Mouse (Mus musculus) hindbrain, embryonic 12.5 days (tissue): ENCODE results near the gene Chrd. TPM values are rescaled to one million over a fixed set of nuclear protein-coding genes. Genes with fewer than 3 reads are reported as not detected.

ENCODE experiments used
- ATAC-seq: fragments of 200-750 bp; cut with Nextera tagmentation; 2 replicates; pipeline ENCODE4 v1.8.0; 2017; ENCODE audit warnings: moderate TSS enrichment; ENCODE audit not compliant: low FRiP score
- H3K27ac ChIP-seq: fragments of 300-500 bp; sonication (generic); 2 replicates; pipeline ENCODE4 v1.5.1; 2016; ENCODE audit warnings: mild to moderate bottlenecking
- H3K27me3 ChIP-seq: fragments of 300-500 bp; sonication (generic); 2 replicates; pipeline ENCODE4 v1.6.1; 2016; ENCODE audit warnings: mild to moderate bottlenecking
- H3K36me3 ChIP-seq: fragments of 300-500 bp; sonication (generic); 2 replicates; pipeline ENCODE4 v1.6.1; 2016; ENCODE audit warnings: mild to moderate bottlenecking
- H3K4me1 ChIP-seq: fragments of 300-500 bp; sonication (generic); 2 replicates; pipeline ENCODE4 v1.6.1; 2016
- H3K4me2 ChIP-seq: fragments of 300-500 bp; sonication (generic); replicated peaks from 2 replicates; pipeline ENCODE4 v1.6.1; 2016; ENCODE audit warnings: mild to moderate bottlenecking
- H3K4me3 ChIP-seq: fragments of 300-500 bp; sonication (generic); 2 replicates; pipeline ENCODE4 v1.5.1; 2016; ENCODE audit warnings: mild to moderate bottlenecking
- H3K9ac ChIP-seq: fragments of 300-500 bp; sonication (generic); 2 replicates; pipeline ENCODE4 v1.6.1; 2016; ENCODE audit warnings: mild to moderate bottlenecking, moderate library complexity
- H3K9me3 ChIP-seq: fragments of 300-500 bp; sonication (generic); replicated peaks from 2 replicates; pipeline ENCODE4 v1.6.1; 2016; ENCODE audit warnings: mild to moderate bottlenecking
- WGBS: fragments of 180-500 bp; shearing (Covaris S2); methylation state at CpG from one replicate; pipeline ENCODE4 v1.1.7; 2016; 5-methylcytosine and 5-hydroxymethylcytosine counted together
- polyA plus RNA-seq: library from polyadenylated mRNA; unstranded; fragments of >200 nt; fragmentation: Nextera tagmentation; extraction: Ambion mirVana; gene quantifications from 2 replicates; pipeline ENCODE4 v1.2.1, GENCODE M21; 2016

The Chrd gene
- polyA plus RNA-seq, 1 experiment from 2014 or later, result 6.0 TPM

- 0 out of 2 replicates have a peak, but pooled peaks cover 6% of the 10 kb centered on the region for H3K27me3 ChIP-seq
- H3K9ac ChIP-seq, result no peak overlapping the region
- H3K4me3 ChIP-seq, result no peak overlapping the region
- 75% methylated on average over 7 of the region's 7 CpGs for WGBS
- no peak overlapping the region for H3K27ac ChIP-seq
- ATAC-seq, result no peak
- H3K4me2 ChIP-seq, result no peak overlapping the region
- peaks cover 3% of the 10 kb centered on the region; the same call in 1 of the 2 replicates for H3K4me1 ChIP-seq
- H3K9me3 ChIP-seq, result no peaks in the 10 kb centered on the region
- peaks cover 11% of the 10 kb centered on the region for H3K36me3 ChIP-seq
Observed at GRCm38 (mm10) chr16:20725321-20725720, 7.6 kb upstream of the Chrd start.

- ATAC-seq, result no peak
- H3K36me3 ChIP-seq, result peaks cover 11% of the 10 kb centered on the region
- no peak overlapping the region for H3K4me3 ChIP-seq
- no peak overlapping the region for H3K27ac ChIP-seq
- peaks cover 3% of the 10 kb centered on the region; the same call in 1 of the 2 replicates for H3K4me1 ChIP-seq
- H3K9me3 ChIP-seq, result no peaks in the 10 kb centered on the region
- H3K4me2 ChIP-seq, result no peak overlapping the region
- H3K9ac ChIP-seq, result no peak overlapping the region
- WGBS, result 77% methylated on average over 4 of the region's 4 CpGs
- 0 out of 2 replicates have a peak, but pooled peaks cover 6% of the 10 kb centered on the region for H3K27me3 ChIP-seq
Observed at GRCm38 (mm10) chr16:20725750-20726149, 7.2 kb upstream of the Chrd start.

GRCm38 (mm10) chr16:20726384-20726783 is 6.5 kb upstream of the Chrd start:
- H3K4me1 ChIP-seq, result peaks cover 3% of the 10 kb centered on the region; the same call in 1 of the 2 replicates
- H3K4me2 ChIP-seq, result no peak overlapping the region
- ATAC-seq, result no peak
- peaks cover 11% of the 10 kb centered on the region for H3K36me3 ChIP-seq
- no peaks in the 10 kb centered on the region for H3K9me3 ChIP-seq
- H3K9ac ChIP-seq, result no peak overlapping the region
- 63% methylated on average over 1 of the region's 1 CpGs for WGBS
- H3K27ac ChIP-seq, result no peak overlapping the region
- H3K4me3 ChIP-seq, result no peak overlapping the region
- 0 out of 2 replicates have a peak, but pooled peaks cover 6% of the 10 kb centered on the region for H3K27me3 ChIP-seq

- Histone ChIP-seq H3K4me1 (peaks cover 17% of the 10 kb centered on the region), H3K27ac (no peak overlapping the region), H3K4me2 (no peak overlapping the region), H3K9me3 (no peaks in the 10 kb centered on the region), H3K4me3 (no peak overlapping the region), H3K9ac (no peak overlapping the region), H3K27me3 (peaks cover 23% of the 10 kb centered on the region), H3K36me3 (no peaks in the 10 kb centered on the region)
- WGBS, result 49% methylated on average over 5 of the region's 5 CpGs
- ATAC-seq, result no peak
Observed at GRCm38 (mm10) chr16:20730293-20730711, 2.6 kb upstream of the Chrd start.

GRCm38 (mm10) chr16:20731688-20732087 is 1.2 kb upstream of the Chrd start:
- 0 out of 2 replicates have a peak, but pooled peaks cover 7% of the 10 kb centered on the region for H3K36me3 ChIP-seq
- ATAC-seq, result no peak
- 50% methylated on average over 5 of the region's 5 CpGs for WGBS
- H3K27ac ChIP-seq, result peak overlapping the region; percentile 80; the same call in 1 of the 2 replicates
- H3K9ac ChIP-seq, result no peak overlapping the region
- H3K27me3 ChIP-seq, result peaks cover 37% of the 10 kb centered on the region
- H3K4me3 ChIP-seq, result no peak overlapping the region
- H3K4me1 ChIP-seq, result peaks cover 17% of the 10 kb centered on the region
- H3K4me2 ChIP-seq, result no peak overlapping the region; the same call in 1 of the 2 replicates
- H3K9me3 ChIP-seq, result no peaks in the 10 kb centered on the region

- H3K36me3 ChIP-seq, result 0 out of 2 replicates have a peak, but pooled peaks cover 7% of the 10 kb centered on the region
- no peaks in the 10 kb centered on the region for H3K9me3 ChIP-seq
- peaks cover 39% of the 10 kb centered on the region for H3K27me3 ChIP-seq
- peak; percentile 60 for ATAC-seq
- H3K4me3 ChIP-seq, result peak overlapping the region; percentile 56
- WGBS, result 1% methylated on average over 26 of the region's 30 CpGs
- peak overlapping the region; percentile 98 for H3K4me2 ChIP-seq
- H3K27ac ChIP-seq, result peak overlapping the region; percentile 80
- peaks cover 17% of the 10 kb centered on the region for H3K4me1 ChIP-seq
- peak overlapping the region; percentile 74 for H3K9ac ChIP-seq
Observed at GRCm38 (mm10) chr16:20732251-20732924, 539 bp upstream of the Chrd start.

GRCm38 (mm10) chr16:20733731-20734730 is 1.1 kb downstream of the Chrd start, which contains the start of gene Thpo:
Thpo (minus strand) TSS chr16:20734511.
- 3% methylated on average over 45 of the region's 45 CpGs for WGBS
- H3K4me3 ChIP-seq, result peak within 1 kb of the TSS; percentile 56
- H3K4me1 ChIP-seq, result peaks cover 17% of the 10 kb centered on the region
- no peaks in the 10 kb centered on the region for H3K9me3 ChIP-seq
- H3K27me3 ChIP-seq, result peaks cover 34% of the 10 kb centered on the region
- H3K9ac ChIP-seq, result peak within 1 kb of the TSS; percentile 74
- no peak for ATAC-seq
- peak within 1 kb of the TSS; percentile 98 for H3K4me2 ChIP-seq
- H3K27ac ChIP-seq, result peak within 1 kb of the TSS; percentile 80; the same call in 1 of the 2 replicates
- peaks cover 18% of the 10 kb centered on the region; the same call in 1 of the 2 replicates for H3K36me3 ChIP-seq

- WGBS, result 82% methylated on average over 5 of the region's 5 CpGs
Observed at GRCm38 (mm10) chr16:20735651-20736050, 2.7 kb downstream of the Chrd start.

GRCm38 (mm10) chr16:20736168-20736567 is 3.2 kb downstream of the Chrd start:
- 92% methylated on average over 7 of the region's 7 CpGs for WGBS
- H3K9ac ChIP-seq, result no peak overlapping the region

More at GRCm38 (mm10) chr16:20735651-20736050, 2.7 kb downstream of the Chrd start:
- Histone ChIP-seq H3K27ac (no peak overlapping the region), H3K4me2 (no peak overlapping the region), H3K27me3 (peaks cover 34% of the 10 kb centered on the region), H3K9me3 (no peaks in the 10 kb centered on the region), H3K4me3 (no peak overlapping the region), H3K4me1 (peaks cover 17% of the 10 kb centered on the region), H3K9ac (no peak overlapping the region), H3K36me3 (peaks cover 19% of the 10 kb centered on the region; the same call in 1 of the 2 replicates)
- no peak for ATAC-seq

GRCm38 (mm10) chr16:20736823-20737222 is 3.9 kb downstream of the Chrd start:
- H3K9me3 ChIP-seq, result no peaks in the 10 kb centered on the region
- WGBS, result 93% methylated on average over 5 of the region's 5 CpGs
- no peak overlapping the region for H3K4me3 ChIP-seq
- H3K9ac ChIP-seq, result no peak overlapping the region
- peaks cover 34% of the 10 kb centered on the region for H3K27me3 ChIP-seq
- no peak for ATAC-seq
- no peak overlapping the region for H3K27ac ChIP-seq
- H3K4me1 ChIP-seq, result peaks cover 17% of the 10 kb centered on the region
- peaks cover 27% of the 10 kb centered on the region; the same call in 1 of the 2 replicates for H3K36me3 ChIP-seq
- H3K4me2 ChIP-seq, result no peak overlapping the region

More at GRCm38 (mm10) chr16:20736168-20736567, 3.2 kb downstream of the Chrd start:
- Histone ChIP-seq H3K4me3 (no peak overlapping the region), H3K4me2 (no peak overlapping the region), H3K27ac (no peak overlapping the region), H3K9me3 (no peaks in the 10 kb centered on the region), H3K4me1 (peaks cover 17% of the 10 kb centered on the region), H3K27me3 (peaks cover 34% of the 10 kb centered on the region), H3K36me3 (peaks cover 20% of the 10 kb centered on the region; the same call in 1 of the 2 replicates)
- no peak for ATAC-seq

- no peak overlapping the region for H3K4me2 ChIP-seq
- H3K9me3 ChIP-seq, result no peaks in the 10 kb centered on the region
- H3K9ac ChIP-seq, result no peak overlapping the region
- no peak for ATAC-seq
- peaks cover 30% of the 10 kb centered on the region; the same call in 1 of the 2 replicates for H3K36me3 ChIP-seq
- no peak overlapping the region for H3K27ac ChIP-seq
- no peak overlapping the region for H3K4me3 ChIP-seq
- no peaks in the 10 kb centered on the region for H3K4me1 ChIP-seq
- WGBS, result 87% methylated on average over 9 of the region's 9 CpGs
- peaks cover 21% of the 10 kb centered on the region for H3K27me3 ChIP-seq
Observed at GRCm38 (mm10) chr16:20739845-20740244, 6.9 kb downstream of the Chrd start.

- no peaks in the 10 kb centered on the region for H3K9me3 ChIP-seq
- H3K4me3 ChIP-seq, result no peak overlapping the region
- ATAC-seq, result no peak
- WGBS, result 79% methylated on average over 6 of the region's 6 CpGs
- H3K27ac ChIP-seq, result no peak overlapping the region
- H3K4me1 ChIP-seq, result no peaks in the 10 kb centered on the region
- no peaks in the 10 kb centered on the region for H3K27me3 ChIP-seq
- H3K9ac ChIP-seq, result no peak overlapping the region
- no peak overlapping the region for H3K4me2 ChIP-seq
- 0 out of 2 replicates have a peak, but pooled peaks cover 5% of the 10 kb centered on the region for H3K36me3 ChIP-seq
Observed at GRCm38 (mm10) chr16:20746641-20747040, 13.7 kb downstream of the Chrd start.
